8 mouse cellular contexts compared by ENCODE assay signal in the genomic region with DNA sequence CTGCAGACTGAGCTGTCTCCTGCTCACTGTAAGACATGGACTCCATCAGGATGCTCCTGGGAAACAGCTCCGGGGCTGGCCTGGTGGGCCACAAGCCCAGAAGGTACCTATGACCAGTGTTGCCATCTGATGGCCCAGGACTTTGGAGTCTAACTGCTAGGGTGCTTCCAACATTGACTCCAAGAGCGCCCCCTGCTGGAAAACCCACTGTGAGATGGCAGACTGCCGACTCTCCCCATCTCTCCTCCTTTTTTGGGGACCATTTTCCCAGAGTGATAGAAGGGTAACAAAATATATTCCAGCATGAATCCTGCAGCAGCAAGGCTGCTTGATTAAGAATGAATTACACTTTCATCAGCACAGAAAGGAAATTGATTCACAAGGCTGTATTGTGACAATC. TPM values are rescaled to one million over a fixed set of nuclear protein-coding genes. Genes with fewer than 3 reads are reported as not detected.
DNase-seq lines count a peak whose midpoint lies in the region; ATAC-seq and TF ChIP-seq lines count a peak whose summit lies in the region.

No protein-coding gene starts in this region.

- ATAC-seq in CD4-positive, CD25-positive, alpha-beta regulatory T cell, adult 4 months: no peak
- no peak for ATAC-seq in embryonic facial prominence, embryonic 14.5 days (ENCODE audit: low read depth)

- TF ChIP-seq CTCF in bone marrow, adult 2 months (IDR thresholded peaks at IDR 0.05; ENCODE audit: control insufficient read depth, insufficient read depth, low read length): peak; percentile 60

- H3K27me3 ChIP-seq in embryonic facial prominence, embryonic 14.5 days (replicated peaks; ENCODE audit: control insufficient read depth, insufficient read depth, low read length): no peaks in the 10 kb centered on the region

- 34% methylated on average over 3 of the region's 3 CpGs for WGBS in bone marrow, adult 2 months
- 30% methylated on average over 3 of the region's 3 CpGs for WGBS in embryonic facial prominence, embryonic 14.5 days

- H3K4me1 ChIP-seq in bone marrow, adult 2 months (ENCODE audit: control insufficient read depth, insufficient read depth, low read length): no peaks in the 10 kb centered on the region
- no peaks in the 10 kb centered on the region for H3K4me1 ChIP-seq in embryonic facial prominence, embryonic 14.5 days (ENCODE audit: control insufficient read depth, insufficient read depth, low read length)

- DNase-seq in CD4-positive, CD25-positive, alpha-beta regulatory T cell, adult 2 months (ENCODE audit: low read depth, low spot score): peak; percentile 75
- peak; percentile 75 to 78 for DNase-seq in B cell, adult 2 months
- peak; percentile 38 for DNase-seq in embryonic facial prominence, embryonic 14.5 days (ENCODE audit: low spot score)
- peak; percentile 58 for DNase-seq in kidney, postnatal 14 days
- DNase-seq in lung, postnatal 36 days: peak; percentile 82
- DNase-seq in spleen, postnatal 10 days (ENCODE audit: low spot score in 2 of 2): peak; percentile 63 to 84

- TF ChIP-seq POLR2A in bone marrow, adult 2 months (IDR thresholded peaks at IDR 0.05; ENCODE audit: borderline replicate concordance, control insufficient read depth, low read depth, low read length): no peak

- no peak overlapping the region for H3K4me2 ChIP-seq in embryonic facial prominence, embryonic 14.5 days (ENCODE audit: low read depth, low read length)

- no peak overlapping the region for H3K4me3 ChIP-seq in bone marrow, adult 2 months (replicated peaks; ENCODE audit: control insufficient read depth, low read depth, low read length)
- H3K4me3 ChIP-seq in embryonic facial prominence, embryonic 14.5 days (ENCODE audit: low read depth, low read length): no peak overlapping the region

- H3K9ac ChIP-seq in embryonic facial prominence, embryonic 14.5 days (ENCODE audit: low read depth, low read length): no peak overlapping the region

- H3K9me3 ChIP-seq in embryonic facial prominence, embryonic 14.5 days (ENCODE audit: control insufficient read depth, low read length): no peaks in the 10 kb centered on the region

- H3K27ac ChIP-seq in bone marrow, adult 2 months (ENCODE audit: control insufficient read depth, insufficient read depth, low read depth, low read length, poor library complexity): no peak overlapping the region
- H3K27ac ChIP-seq in embryonic facial prominence, embryonic 14.5 days (replicated peaks; ENCODE audit: low read depth, low read length): no peak overlapping the region

- H3K36me3 ChIP-seq in embryonic facial prominence, embryonic 14.5 days (ENCODE audit: control insufficient read depth, insufficient read depth, low read length): peaks cover 46% of the 10 kb centered on the region

RNA-seq across cellular contexts. Expression of a gene that starts 26.3 kb away (rescaled TPM):
- under 1 TPM in 1 of 2 experiments, not detected in 1; 0.24 TPM for polyA plus RNA-seq in CD4-positive, CD25-positive, alpha-beta regulatory T cell, adult 4 months (2017; shearing (Covaris generic))
- polyA plus RNA-seq in bone marrow, adult 2 months (2011; ENCODE audit: insufficient read depth, insufficient read length, low replicate concordance, missing spikeins): not detected in 2 replicates
- 0.15 and 0.30 TPM in 2 replicates for polyA plus RNA-seq in embryonic facial prominence, embryonic 14.5 days (2014; fragmentation: Nextera tagmentation; extraction: Ambion mirVana)
